Mouse (Mus musculus): Measurements from ENCODE around the gene Camkmt.
A peak's percentile ranks its signal among the peaks of the same experiment; 100 is the strongest.

Camkmt gene

DNA sequence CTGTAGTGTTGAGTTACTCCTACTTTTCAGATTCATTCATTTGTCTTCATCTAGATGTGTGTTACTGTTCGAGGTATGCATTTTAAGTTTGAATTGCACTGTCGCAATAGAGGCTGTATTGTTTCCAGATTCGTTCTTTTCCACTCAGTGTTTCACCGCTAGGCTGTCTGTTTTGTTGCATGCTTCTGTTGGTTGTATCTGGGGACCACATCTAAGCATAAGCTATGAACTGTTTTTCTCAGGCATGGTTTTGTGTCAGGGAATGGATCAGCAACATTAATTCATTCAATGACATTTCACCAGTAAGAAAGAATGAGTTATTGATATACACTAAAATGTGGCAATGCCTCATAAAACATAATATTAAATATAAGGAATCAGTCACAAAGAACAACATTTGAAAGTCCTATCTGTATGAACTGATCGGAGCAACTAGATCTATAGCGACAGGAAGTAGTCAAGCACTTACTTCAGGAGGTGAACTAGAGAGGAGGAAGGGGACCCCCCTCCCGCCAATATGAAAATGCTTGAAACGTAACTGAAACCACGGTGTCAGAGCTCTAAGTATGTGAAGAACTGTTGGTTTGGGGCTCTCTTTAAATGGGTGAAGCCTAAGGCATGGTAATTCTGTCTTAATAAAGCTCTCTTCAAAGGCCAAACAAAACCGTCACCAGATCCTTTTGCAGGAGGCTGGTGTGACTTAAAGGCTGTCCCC is 80.3 kb downstream of the Camkmt start:
- no peak for DNase-seq (ENCODE audit: low spot score)

- DNase-seq (ENCODE audit: low spot score), result no peak
These were observed 81.6 kb downstream of the Camkmt start for GRCm38 (mm10) chr17:85171951-85172350.

- DNase-seq (ENCODE audit: low spot score), result no peak
These were observed 86.9 kb downstream of the Camkmt start for GRCm38 (mm10) chr17:85177231-85177630.

- DNase-seq (ENCODE audit: low spot score), result peak; percentile 33
These were observed 90.2 kb downstream of the Camkmt start for GRCm38 (mm10) chr17:85180471-85181060.

DNA sequence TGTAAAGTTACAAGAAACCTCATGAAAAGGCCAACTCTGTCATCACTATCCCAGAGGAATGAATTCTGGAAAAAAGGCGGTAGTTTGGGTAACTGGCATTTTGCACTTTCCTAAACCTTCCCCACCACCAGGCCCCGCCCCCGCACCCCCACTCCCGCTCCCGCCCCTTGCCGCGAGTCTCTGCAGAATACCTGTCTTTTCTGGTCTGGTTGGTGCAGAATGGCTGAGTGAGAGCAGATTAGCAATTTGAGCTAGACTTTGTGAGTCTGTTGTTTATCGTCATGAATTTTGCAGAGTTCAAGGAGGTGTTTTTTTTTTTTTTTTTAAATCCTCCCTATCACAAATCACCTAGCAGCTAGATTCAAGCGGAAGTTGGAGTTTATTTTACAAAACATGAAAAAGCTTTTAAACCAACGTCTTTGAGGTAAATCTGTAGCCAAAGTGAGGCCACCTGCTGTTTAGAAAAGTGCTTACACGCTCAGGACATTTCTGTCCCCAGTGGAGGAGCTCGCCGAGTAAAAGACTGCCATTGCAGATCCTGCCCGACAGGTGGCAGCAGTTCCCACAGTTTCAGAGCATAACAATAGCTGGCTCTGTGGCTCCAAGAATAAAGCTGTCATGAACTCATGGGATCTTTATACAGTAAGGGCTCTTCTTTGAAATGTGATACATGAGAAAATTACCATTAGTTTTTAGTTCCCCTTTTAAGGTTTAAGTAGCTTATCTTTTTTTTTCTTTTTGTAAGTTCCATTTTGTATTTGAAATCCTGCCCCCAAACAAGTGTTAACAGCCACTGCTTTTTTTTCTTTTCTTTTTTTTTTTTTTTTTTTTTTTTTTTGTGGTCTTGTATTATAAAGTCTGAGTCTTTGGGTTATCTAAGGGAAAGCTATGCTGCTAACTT is 99.1 kb downstream of the Camkmt start:
- peak; percentile 90 for DNase-seq (ENCODE audit: low spot score)

- DNase-seq (ENCODE audit: low spot score), result no peak
These were observed 99.7 kb downstream of the Camkmt start for GRCm38 (mm10) chr17:85190128-85190435.

- DNase-seq (ENCODE audit: low spot score), result no peak
These were observed 102.9 kb downstream of the Camkmt start for GRCm38 (mm10) chr17:85193294-85193693.

DNA sequence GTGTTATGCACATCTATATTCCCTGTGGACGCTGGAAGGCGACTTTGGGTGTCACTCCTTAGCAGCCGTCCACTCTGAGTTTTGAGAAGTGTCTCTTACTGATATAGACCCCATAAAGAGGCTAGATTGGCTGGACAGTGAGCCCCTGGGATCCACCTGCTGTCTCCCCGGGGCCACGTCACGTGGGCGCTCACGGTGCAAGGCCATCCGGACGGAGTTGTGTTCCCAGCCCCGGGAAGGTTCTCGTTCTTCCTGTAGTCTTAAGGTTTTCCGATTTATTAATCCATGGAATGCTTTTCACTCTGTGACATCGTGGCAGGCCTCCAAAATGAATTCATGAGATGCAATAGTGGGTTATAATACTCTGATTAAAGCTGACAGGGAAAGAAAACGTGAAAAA is 108.4 kb downstream of the Camkmt start:
- DNase-seq (ENCODE audit: low spot score), result no peak

DNA sequence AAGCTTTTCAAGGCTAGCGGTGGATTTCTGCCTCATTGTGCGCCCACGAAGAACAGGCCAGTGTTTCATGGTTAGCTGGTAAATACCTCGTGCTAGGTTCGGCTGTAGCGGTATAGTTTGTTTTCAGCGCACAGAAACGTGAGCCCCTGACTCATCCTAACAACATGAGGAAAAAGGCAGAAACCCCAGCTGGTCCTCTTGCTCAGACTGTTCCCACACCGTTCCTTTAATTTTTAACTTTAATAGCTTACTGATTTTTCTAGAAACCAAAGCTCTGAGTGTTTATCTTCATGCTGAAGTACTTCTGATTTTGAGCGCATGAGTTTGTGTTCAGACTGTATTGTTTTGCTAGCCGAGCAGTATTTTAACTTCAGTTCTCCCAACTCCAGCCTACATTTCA is 109.0 kb downstream of the Camkmt start:
- no peak for DNase-seq (ENCODE audit: low spot score)

- no peak for DNase-seq (ENCODE audit: low spot score)
These were observed 127.7 kb downstream of the Camkmt start for GRCm38 (mm10) chr17:85218054-85218453.

DNA sequence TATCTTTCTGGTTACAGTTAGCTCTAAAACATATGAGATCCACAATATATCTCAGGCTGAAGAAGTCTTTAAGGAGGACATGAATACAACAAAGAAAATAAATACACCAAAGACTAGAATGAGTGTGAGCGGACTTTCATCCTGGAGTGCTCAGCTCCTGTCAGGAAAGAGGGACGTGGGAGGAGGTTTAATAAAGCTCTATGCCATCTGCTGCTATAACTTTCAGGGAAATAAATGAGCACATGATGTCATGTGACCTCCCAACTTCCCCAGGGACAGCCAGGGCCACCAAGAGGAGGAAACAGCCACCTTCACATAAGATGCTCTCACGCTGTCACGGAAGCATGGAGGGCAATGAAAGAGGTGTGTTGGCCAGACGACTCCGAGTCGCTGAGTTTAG is 151.8 kb downstream of the Camkmt start:
- no peak for DNase-seq (ENCODE audit: low spot score)

GRCm38 (mm10) chr17:85248962-85249361 is 158.6 kb downstream of the Camkmt start:
- DNase-seq (ENCODE audit: low spot score), result no peak

GRCm38 (mm10) chr17:85249744-85250143 is 159.4 kb downstream of the Camkmt start:
- no peak for DNase-seq (ENCODE audit: low spot score)

DNA sequence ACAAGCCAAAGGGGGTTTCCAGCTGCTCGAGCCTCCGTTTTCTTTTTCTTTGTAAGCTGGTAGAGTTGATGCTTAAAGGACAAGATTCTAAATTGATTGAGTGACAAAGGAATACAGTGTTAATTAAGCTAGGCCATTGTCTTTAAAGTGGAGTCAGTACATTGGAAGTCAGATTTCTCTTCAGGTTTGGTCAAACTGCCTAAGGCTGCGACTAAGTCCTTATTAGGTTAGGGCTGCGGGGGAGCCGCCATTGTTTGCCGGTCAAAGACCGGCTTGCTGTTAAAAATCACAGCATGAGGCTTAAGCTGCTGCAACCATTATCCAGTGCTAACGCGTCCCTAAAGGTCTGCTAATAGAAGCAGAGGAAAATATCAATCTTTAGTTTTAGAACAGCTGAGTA is 166.6 kb downstream of the Camkmt start:
- DNase-seq (ENCODE audit: low spot score), result no peak

- DNase-seq (ENCODE audit: low spot score), result no peak
These were observed 167.0 kb downstream of the Camkmt start for GRCm38 (mm10) chr17:85257348-85257747.

GRCm38 (mm10) chr17:85258703-85259341 is 168.5 kb downstream of the Camkmt start:
- DNase-seq (ENCODE audit: low spot score), result no peak

GRCm38 (mm10) chr17:85266831-85267422 is 176.6 kb downstream of the Camkmt start:
- no peak for DNase-seq (ENCODE audit: low spot score)

- DNase-seq (ENCODE audit: low spot score), result no peak
These were observed 181.3 kb downstream of the Camkmt start for GRCm38 (mm10) chr17:85271466-85272175.

GRCm38 (mm10) chr17:85279720-85280119 is 189.4 kb downstream of the Camkmt start:
- no peak for DNase-seq (ENCODE audit: low spot score)

DNA sequence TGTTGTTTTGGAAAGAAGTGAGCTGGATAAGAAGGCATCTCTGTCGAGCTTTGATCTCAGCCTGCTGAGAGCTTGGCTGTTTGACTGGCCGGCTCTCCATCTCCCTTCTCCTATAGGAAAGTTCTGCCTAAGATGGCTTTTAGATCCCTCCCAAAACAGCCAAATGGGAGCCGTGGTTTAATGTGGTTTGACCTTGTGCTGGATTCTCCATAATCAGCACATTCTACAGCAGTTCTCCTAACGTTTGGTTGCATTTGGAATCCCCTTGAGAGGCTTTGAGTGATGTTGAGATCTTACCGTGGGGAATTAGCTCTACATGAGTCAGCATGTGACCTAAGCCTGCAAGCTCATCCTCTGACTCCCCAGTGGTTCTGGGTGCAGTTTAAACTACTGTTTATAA is 192.1 kb downstream of the Camkmt start:
- no peak for DNase-seq (ENCODE audit: low spot score)

- no peak for DNase-seq (ENCODE audit: low spot score)
These were observed 200.8 kb downstream of the Camkmt start for GRCm38 (mm10) chr17:85291154-85291553.

GRCm38 (mm10) chr17:85291601-85292000 is 201.2 kb downstream of the Camkmt start:
- DNase-seq (ENCODE audit: low spot score), result no peak

Measured in MN1 (cell line).